Mouse (Mus musculus): ENCODE data around the gene Psmd9. TPM values are rescaled to one million over a fixed set of nuclear protein-coding genes. Genes with fewer than 3 reads are reported as not detected.

The Psmd9 gene
- polyA plus RNA-seq, 1 experiment from 2014 or later: 89.3 TPM

DNA sequence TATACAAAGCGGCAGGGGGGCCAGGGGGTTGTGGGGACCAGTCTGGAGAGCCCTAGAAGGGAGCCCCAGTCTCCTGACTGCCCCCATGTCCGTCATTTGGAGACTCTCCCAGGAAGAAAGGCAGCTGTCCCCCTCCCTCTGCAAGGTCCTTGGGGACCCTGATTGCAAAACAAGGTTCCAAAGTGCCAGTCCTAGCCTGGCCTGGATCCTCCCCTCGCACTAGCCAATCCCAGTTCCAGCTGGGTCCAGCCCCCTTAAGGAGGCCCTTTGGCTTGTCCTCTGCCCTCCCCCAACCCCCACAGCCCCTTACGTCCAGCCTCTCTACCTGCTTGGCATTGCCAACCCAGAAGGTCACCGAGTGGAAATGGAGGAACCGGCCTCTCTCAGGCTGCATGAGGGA, 12.3 kb downstream of the Psmd9 start:
- no peak overlapping the region for H3K4me3 ChIP-seq (replicated peaks)
- ATAC-seq (ENCODE audit: insufficient number of reproducible peaks, insufficient read depth, low FRiP score, low TSS enrichment, low read depth): no peak
- H3K9ac ChIP-seq (replicated peaks): no peak overlapping the region
- no peaks in the 10 kb centered on the region for H3K36me3 ChIP-seq
- H3K9me3 ChIP-seq: 0 out of 2 replicates have a peak, but pooled peaks cover 5% of the 10 kb centered on the region
- WGBS: 72% methylated on average over 6 of the region's 6 CpGs
- H3K27ac ChIP-seq: no peak overlapping the region
- H3K4me1 ChIP-seq (replicated peaks): no peaks in the 10 kb centered on the region
- no peak overlapping the region for H3K4me2 ChIP-seq
- H3K27me3 ChIP-seq: peaks cover 8% of the 10 kb centered on the region

- H3K27ac ChIP-seq: no peak within 1 kb of the TSS
- H3K36me3 ChIP-seq: no peaks in the 10 kb centered on the region
- H3K27me3 ChIP-seq: peaks cover 8% of the 10 kb centered on the region
- H3K4me2 ChIP-seq: no peak within 1 kb of the TSS
- ATAC-seq (ENCODE audit: insufficient number of reproducible peaks, insufficient read depth, low FRiP score, low TSS enrichment, low read depth): no peak
- 0 out of 2 replicates have a peak, but pooled peaks cover 5% of the 10 kb centered on the region for H3K9me3 ChIP-seq
- no peak within 1 kb of the TSS for H3K9ac ChIP-seq (replicated peaks)
- no peaks in the 10 kb centered on the region for H3K4me1 ChIP-seq (replicated peaks)
- 70% methylated on average over 10 of the region's 10 CpGs for WGBS
- no peak within 1 kb of the TSS for H3K4me3 ChIP-seq (replicated peaks)
These were observed 13.4 kb downstream of the Psmd9 start, which contains the start of gene Hpd for GRCm38 (mm10) chr5:123182651-123183050. Gene Hpd (minus strand): TSS chr5:123182727.

GRCm38 (mm10) chr5:123185966-123186365, 16.8 kb downstream of the Psmd9 start:
- H3K4me1 ChIP-seq (replicated peaks): no peaks in the 10 kb centered on the region
- H3K27me3 ChIP-seq: peaks cover 8% of the 10 kb centered on the region
- H3K27ac ChIP-seq: no peak overlapping the region
- H3K4me2 ChIP-seq: no peak overlapping the region
- H3K36me3 ChIP-seq: no peaks in the 10 kb centered on the region
- WGBS: 84% methylated on average over 6 of the region's 6 CpGs
- no peak for ATAC-seq (ENCODE audit: insufficient number of reproducible peaks, insufficient read depth, low FRiP score, low TSS enrichment, low read depth)
- H3K4me3 ChIP-seq (replicated peaks): no peak overlapping the region
- H3K9me3 ChIP-seq: no peaks in the 10 kb centered on the region
- no peak overlapping the region for H3K9ac ChIP-seq (replicated peaks)

GRCm38 (mm10) chr5:123187306-123187705, 18.1 kb downstream of the Psmd9 start:
- Histone ChIP-seq H3K4me2 (no peak overlapping the region), H3K36me3 (no peaks in the 10 kb centered on the region), H3K9ac (replicated peaks) (no peak overlapping the region), H3K9me3 (no peaks in the 10 kb centered on the region), H3K4me1 (replicated peaks) (no peaks in the 10 kb centered on the region), H3K4me3 (replicated peaks) (no peak overlapping the region), H3K27me3 (peaks cover 8% of the 10 kb centered on the region), H3K27ac (no peak overlapping the region)
- ATAC-seq (ENCODE audit: insufficient number of reproducible peaks, insufficient read depth, low FRiP score, low TSS enrichment, low read depth): no peak
- 93% methylated on average over 3 of the region's 3 CpGs for WGBS

GRCm38 (mm10) chr5:123190912-123191311, 21.7 kb downstream of the Psmd9 start:
- Histone ChIP-seq H3K36me3 (no peaks in the 10 kb centered on the region), H3K27ac (no peak overlapping the region), H3K4me1 (replicated peaks) (no peaks in the 10 kb centered on the region), H3K4me2 (no peak overlapping the region), H3K9ac (replicated peaks) (no peak overlapping the region), H3K4me3 (replicated peaks) (no peak overlapping the region), H3K9me3 (no peaks in the 10 kb centered on the region), H3K27me3 (no peaks in the 10 kb centered on the region)
- 80% methylated on average over 3 of the region's 3 CpGs for WGBS
- no peak for ATAC-seq (ENCODE audit: insufficient number of reproducible peaks, insufficient read depth, low FRiP score, low TSS enrichment, low read depth)

DNA sequence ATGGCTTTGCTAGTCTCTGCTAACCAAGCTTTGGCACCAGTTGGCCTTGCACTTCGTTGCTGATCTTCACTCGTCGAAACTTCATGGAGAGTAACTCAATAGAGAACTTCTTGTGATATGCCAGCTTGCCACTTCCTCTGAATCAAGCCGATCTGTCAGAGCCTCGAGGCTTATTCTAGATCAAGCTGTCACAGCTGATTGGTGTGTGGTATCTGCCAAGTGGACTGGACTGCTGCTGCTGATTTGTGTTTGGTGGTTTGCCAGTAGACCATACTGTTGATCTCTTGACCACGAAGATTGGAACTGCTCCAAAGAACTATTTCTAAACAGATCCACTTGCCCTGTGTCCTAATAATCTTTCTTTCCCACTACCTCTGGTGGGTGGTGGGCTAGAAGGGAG, 22.2 kb downstream of the Psmd9 start:
- Histone ChIP-seq H3K27me3 (no peaks in the 10 kb centered on the region), H3K9me3 (no peaks in the 10 kb centered on the region), H3K4me1 (replicated peaks) (no peaks in the 10 kb centered on the region), H3K4me3 (replicated peaks) (no peak overlapping the region), H3K36me3 (no peaks in the 10 kb centered on the region), H3K27ac (no peak overlapping the region), H3K9ac (replicated peaks) (no peak overlapping the region), H3K4me2 (no peak overlapping the region)
- ATAC-seq (ENCODE audit: insufficient number of reproducible peaks, insufficient read depth, low FRiP score, low TSS enrichment, low read depth): no peak
- WGBS: 83% methylated on average over 6 of the region's 6 CpGs

GRCm38 (mm10) chr5:123192606-123193150, 23.5 kb downstream of the Psmd9 start:
- Histone ChIP-seq H3K4me2 (no peak overlapping the region), H3K27me3 (no peaks in the 10 kb centered on the region), H3K9me3 (no peaks in the 10 kb centered on the region), H3K36me3 (no peaks in the 10 kb centered on the region), H3K4me3 (replicated peaks) (no peak overlapping the region), H3K27ac (no peak overlapping the region), H3K9ac (replicated peaks) (no peak overlapping the region), H3K4me1 (replicated peaks) (no peaks in the 10 kb centered on the region)
- WGBS: 55% methylated on average over 9 of the region's 9 CpGs
- ATAC-seq (ENCODE audit: insufficient number of reproducible peaks, insufficient read depth, low FRiP score, low TSS enrichment, low read depth): no peak

DNA sequence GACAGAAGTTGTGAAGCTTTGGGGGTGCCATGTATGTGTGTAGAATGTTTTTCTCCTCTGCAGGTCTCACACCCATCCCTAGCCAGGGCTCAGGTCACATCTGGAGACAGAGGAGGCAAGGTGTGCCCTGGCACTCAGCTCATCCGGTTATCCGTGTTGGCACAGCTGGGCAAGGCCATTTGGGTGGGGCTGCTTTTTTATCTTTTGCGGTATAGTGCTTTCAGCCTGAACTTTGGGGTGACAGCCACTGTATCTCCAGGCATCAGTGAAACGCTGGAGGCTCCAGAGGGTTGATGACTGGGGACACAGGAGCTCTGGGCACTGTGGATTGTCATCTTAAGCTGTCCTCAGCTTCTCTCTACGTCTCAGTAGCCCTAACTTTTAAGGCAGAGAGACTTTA, 24.2 kb downstream of the Psmd9 start:
- H3K27me3 ChIP-seq: no peaks in the 10 kb centered on the region
- no peaks in the 10 kb centered on the region for H3K4me1 ChIP-seq (replicated peaks)
- H3K4me3 ChIP-seq (replicated peaks): no peak overlapping the region
- no peaks in the 10 kb centered on the region for H3K9me3 ChIP-seq
- H3K36me3 ChIP-seq: no peaks in the 10 kb centered on the region
- no peak overlapping the region for H3K27ac ChIP-seq
- 80% methylated on average over 5 of the region's 5 CpGs for WGBS
- ATAC-seq (ENCODE audit: insufficient number of reproducible peaks, insufficient read depth, low FRiP score, low TSS enrichment, low read depth): no peak
- no peak overlapping the region for H3K9ac ChIP-seq (replicated peaks)
- no peak overlapping the region for H3K4me2 ChIP-seq

GRCm38 (mm10) chr5:123194856-123195255, 25.6 kb downstream of the Psmd9 start:
- 88% methylated on average over 6 of the region's 6 CpGs for whole genome bisulfite sequencing
- ATAC-seq (ENCODE audit: insufficient number of reproducible peaks, insufficient read depth, low FRiP score, low TSS enrichment, low read depth): no peak

GRCm38 (mm10) chr5:123195500-123196000, 26.3 kb downstream of the Psmd9 start:
- WGBS: 88% methylated on average over 16 of the region's 16 CpGs
- no peak overlapping the region for H3K4me2 ChIP-seq

More at GRCm38 (mm10) chr5:123194856-123195255, 25.6 kb downstream of the Psmd9 start:
- H3K27ac ChIP-seq: no peak overlapping the region
- no peaks in the 10 kb centered on the region for H3K36me3 ChIP-seq
- H3K4me2 ChIP-seq: no peak overlapping the region
- H3K4me1 ChIP-seq (replicated peaks): no peaks in the 10 kb centered on the region
- no peaks in the 10 kb centered on the region for H3K9me3 ChIP-seq
- no peak overlapping the region for H3K4me3 ChIP-seq (replicated peaks)
- no peak overlapping the region for H3K9ac ChIP-seq (replicated peaks)
- H3K27me3 ChIP-seq: no peaks in the 10 kb centered on the region

DNA sequence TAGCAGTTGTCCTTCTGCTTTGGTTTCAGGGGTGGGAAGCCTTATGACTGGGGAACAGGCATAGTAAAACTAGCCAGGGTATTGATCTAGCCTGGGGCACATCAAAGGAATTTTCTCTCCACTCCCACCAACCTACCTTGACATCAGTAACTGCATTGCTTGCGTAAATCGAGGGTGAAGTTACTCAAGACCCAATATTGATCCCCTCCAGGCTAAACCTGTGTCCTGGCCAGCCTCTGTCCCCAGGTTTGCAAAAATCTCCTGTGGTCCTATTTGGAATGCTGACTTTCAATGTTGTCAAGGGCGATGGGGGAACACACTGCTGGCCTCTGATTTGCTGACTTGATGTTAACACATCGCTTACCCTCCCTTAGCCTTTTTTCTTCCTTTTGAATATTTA, 27.5 kb downstream of the Psmd9 start:
- Histone ChIP-seq H3K36me3 (no peaks in the 10 kb centered on the region), H3K4me1 (replicated peaks) (no peaks in the 10 kb centered on the region), H3K9me3 (no peaks in the 10 kb centered on the region), H3K4me2 (no peak overlapping the region), H3K27me3 (no peaks in the 10 kb centered on the region), H3K4me3 (replicated peaks) (no peak overlapping the region), H3K27ac (no peak overlapping the region), H3K9ac (replicated peaks) (no peak overlapping the region)
- 79% methylated on average over 4 of the region's 4 CpGs for WGBS
- ATAC-seq (ENCODE audit: insufficient number of reproducible peaks, insufficient read depth, low FRiP score, low TSS enrichment, low read depth): no peak

More at GRCm38 (mm10) chr5:123195500-123196000, 26.3 kb downstream of the Psmd9 start:
- Histone ChIP-seq H3K27ac (no peak overlapping the region), H3K4me3 (replicated peaks) (no peak overlapping the region), H3K4me1 (replicated peaks) (no peaks in the 10 kb centered on the region), H3K9ac (replicated peaks) (no peak overlapping the region), H3K9me3 (no peaks in the 10 kb centered on the region), H3K36me3 (no peaks in the 10 kb centered on the region), H3K27me3 (no peaks in the 10 kb centered on the region)
- no peak for ATAC-seq (ENCODE audit: insufficient number of reproducible peaks, insufficient read depth, low FRiP score, low TSS enrichment, low read depth)

DNA sequence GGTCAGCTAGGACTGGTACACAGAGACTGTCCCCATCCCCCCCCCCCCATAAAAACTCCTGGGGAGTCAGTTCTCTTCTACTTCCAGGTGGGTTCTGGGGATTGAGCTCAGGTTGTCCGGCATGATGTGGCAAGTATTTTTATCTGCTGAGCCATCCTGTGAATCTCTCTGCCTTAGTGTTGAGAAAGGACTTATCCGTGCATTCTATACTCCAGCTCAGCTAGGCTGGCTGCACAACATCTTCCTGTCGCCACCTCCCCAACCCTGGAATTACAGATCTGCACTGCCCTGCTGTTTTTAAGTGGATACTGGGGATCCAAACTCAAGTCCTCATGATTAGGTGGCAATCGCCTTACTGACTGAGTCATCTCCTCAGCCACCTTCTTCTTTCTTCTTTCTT, 29.3 kb downstream of the Psmd9 start:
- Histone ChIP-seq H3K9ac (replicated peaks) (no peak overlapping the region), H3K36me3 (no peaks in the 10 kb centered on the region), H3K4me3 (replicated peaks) (no peak overlapping the region), H3K27ac (no peak overlapping the region), H3K4me2 (no peak overlapping the region), H3K9me3 (no peaks in the 10 kb centered on the region), H3K27me3 (no peaks in the 10 kb centered on the region), H3K4me1 (replicated peaks) (no peaks in the 10 kb centered on the region)
- no peak for ATAC-seq (ENCODE audit: insufficient number of reproducible peaks, insufficient read depth, low FRiP score, low TSS enrichment, low read depth)
- WGBS: 82% methylated on average over 4 of the region's 4 CpGs
